Mouse (Mus musculus) limb, embryonic 14.5 days (tissue): Measurements from ENCODE around the gene Lipk. TPM values are rescaled to one million over a fixed set of nuclear protein-coding genes. Genes with fewer than 3 reads are reported as not detected.

ENCODE experiments used
- ATAC-seq: fragments of 200-750 bp; cut with Nextera tagmentation; 2 replicates; pipeline ENCODE4 v1.8.0; 2017; ENCODE audit warnings: low read depth, moderate number of reproducible peaks, moderate TSS enrichment; ENCODE audit not compliant: low FRiP score
- DNase-seq: peaks from one replicate; pipeline ENCODE4 v3.0.0-alpha.2; 2015; ENCODE audit warnings: low spot score
- H3K27ac ChIP-seq: fragments of 300-500 bp; sonication (generic); replicated peaks from 2 replicates; pipeline ENCODE4 v1.5.1; 2014; ENCODE audit warnings: low read depth, mild to moderate bottlenecking, low read length, moderate library complexity, mixed read lengths
- H3K27me3 ChIP-seq: fragments of 300-500 bp; sonication (generic); 2 replicates; pipeline ENCODE4 v1.6.1; 2014; ENCODE audit warnings: low read length, mixed read lengths; ENCODE audit not compliant: control insufficient read depth, insufficient read depth
- H3K36me3 ChIP-seq: fragments of 300-500 bp; sonication (generic); 2 replicates; pipeline ENCODE4 v1.6.1; 2014; ENCODE audit warnings: mild to moderate bottlenecking, low read length, moderate library complexity, mixed read lengths; ENCODE audit not compliant: control insufficient read depth, insufficient read depth
- H3K4me1 ChIP-seq: fragments of 300-500 bp; sonication (generic); 2 replicates; pipeline ENCODE4 v1.6.1; 2014; ENCODE audit warnings: antibody characterized with exemption, low read length, mixed read lengths; ENCODE audit not compliant: control insufficient read depth, insufficient read depth
- H3K4me2 ChIP-seq: fragments of 300-500 bp; sonication (generic); replicated peaks from 2 replicates; pipeline ENCODE4 v1.6.1; 2014; ENCODE audit warnings: low read depth, mild to moderate bottlenecking, low read length, moderate library complexity; ENCODE audit not compliant: severe bottlenecking
- H3K4me3 ChIP-seq: fragments of 300-500 bp; sonication (generic); replicated peaks from 2 replicates; pipeline ENCODE4 v1.5.1; 2014; ENCODE audit warnings: low read length
- H3K9ac ChIP-seq: fragments of 300-500 bp; sonication (generic); 2 replicates; pipeline ENCODE4 v1.6.1; 2014; ENCODE audit warnings: mild to moderate bottlenecking, low read depth, low read length, moderate library complexity; ENCODE audit not compliant: severe bottlenecking
- H3K9me3 ChIP-seq: fragments of 300-500 bp; sonication (generic); 2 replicates; pipeline ENCODE4 v1.6.1; 2016; ENCODE audit warnings: low read length; ENCODE audit not compliant: control insufficient read depth
- POLR2A ChIP-seq: fragments of 200-500 bp; IDR thresholded peaks from 2 replicates; pipeline ENCODE4 v1.8.0; 2012; ENCODE audit warnings: inconsistent platforms, mild to moderate bottlenecking, moderate library complexity, borderline replicate concordance; ENCODE audit not compliant: insufficient read depth, insufficient read length; ENCODE audit errors: extremely low read depth
- WGBS: fragments of 180-500 bp; shearing (Covaris S2); extraction: QIAGEN DNeasy Blood & Tissue Kit; methylation state at CpG from one replicate; pipeline ENCODE4 v1.1.7; 2014; 5-methylcytosine and 5-hydroxymethylcytosine counted together
- polyA plus RNA-seq, 2 experiments: library from polyadenylated mRNA; depleted of rRNA in 1 of 2; stranded (reverse) in 1 of 2; unstranded in 1 of 2; fragments of >200 nt; fragmentation: Nextera tagmentation in 1 of 2; extraction: Ambion mirVana in 1 of 2; gene quantifications; 2 replicates each; pipeline versions ENCODE4 v1.2.1 to v1.2.3; 2012 to 2014

Lipk gene
- polyA plus RNA-seq (2012; rRNA removed) (0.59 and 0.73 TPM in 2 replicates), polyA plus RNA-seq (2014; fragmentation: Nextera tagmentation; extraction: Ambion mirVana) (0.95 and 1.8 TPM in 2 replicates)

DNA sequence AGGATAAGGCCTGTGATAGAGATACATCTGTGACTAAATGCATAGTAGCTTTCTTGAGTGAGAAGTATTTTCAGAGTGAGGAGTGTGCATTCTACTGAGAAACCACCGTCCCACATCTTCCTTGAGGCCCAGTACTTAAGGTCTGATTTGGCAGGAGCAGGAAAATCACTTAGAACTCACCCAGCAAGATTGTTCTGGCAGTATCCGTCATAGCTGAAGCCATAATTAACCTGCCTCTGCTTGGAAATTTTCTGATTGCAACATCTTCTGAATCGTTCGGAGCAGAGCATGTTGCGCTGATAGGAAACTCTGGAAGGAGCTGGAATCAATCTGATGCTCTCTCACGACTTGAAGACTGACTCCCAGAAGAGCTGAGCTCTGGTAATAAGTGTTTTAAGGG, at the start of gene Lipk:
Gene Lipk, plus strand, starts transcription at position 289 of the 400 bp plus-strand sequence.
- Histone ChIP-seq H3K4me1 (no peaks in the 10 kb centered on the region), H3K9me3 (no peaks in the 10 kb centered on the region), H3K36me3 (no peaks in the 10 kb centered on the region), H3K27ac (no peak within 1 kb of the TSS), H3K27me3 (no peaks in the 10 kb centered on the region), H3K4me3 (no peak within 1 kb of the TSS), H3K9ac (no peak within 1 kb of the TSS), H3K4me2 (no peak within 1 kb of the TSS)
- ATAC-seq (no peak), DNase-seq (peak; percentile 6)
- 78% methylated on average over 6 of the region's 6 CpGs for WGBS
- no peak for TF ChIP-seq POLR2A

DNA sequence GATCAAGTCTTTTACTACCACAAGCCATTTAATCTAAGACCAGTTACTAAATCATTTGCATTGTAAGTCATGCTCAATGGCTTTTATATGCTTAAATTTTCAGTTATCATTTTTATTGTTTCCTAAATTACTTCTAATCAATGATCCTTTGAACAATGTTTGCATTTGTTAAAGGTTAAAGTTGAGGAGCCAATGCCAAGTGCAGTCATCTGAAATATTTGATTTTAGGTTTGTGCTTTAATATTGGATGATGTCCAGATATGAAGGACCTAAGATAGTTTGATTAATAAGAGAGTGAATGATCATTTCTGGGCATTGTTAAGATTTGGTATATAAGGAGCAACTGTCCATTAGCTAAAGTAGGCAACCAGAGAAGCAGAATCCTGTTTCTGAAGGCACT, 47.2 kb upstream of the Lipk start, which contains the start of gene Lipf:
Gene Lipf, plus strand, starts transcription at position 301 of the 400 bp plus-strand sequence.
- H3K4me2 ChIP-seq, result no peak within 1 kb of the TSS
- H3K27ac ChIP-seq, result no peak within 1 kb of the TSS
- no peak for TF ChIP-seq POLR2A
- H3K27me3 ChIP-seq, result no peaks in the 10 kb centered on the region
- ATAC-seq (no peak), DNase-seq (no peak)
- no peaks in the 10 kb centered on the region for H3K4me1 ChIP-seq
- H3K36me3 ChIP-seq, result no peaks in the 10 kb centered on the region
- H3K9me3 ChIP-seq, result no peaks in the 10 kb centered on the region
- no peak within 1 kb of the TSS for H3K9ac ChIP-seq
- H3K4me3 ChIP-seq, result no peak within 1 kb of the TSS

GRCm38 (mm10) chr19:33979007-33979406, 29.1 kb upstream of the Lipk start:
- TF ChIP-seq POLR2A, result no peak
- ATAC-seq, result no peak; the same call in 1 of the 2 replicates
- 52% methylated on average over 3 of the region's 3 CpGs for WGBS
- Histone ChIP-seq H3K36me3 (no peaks in the 10 kb centered on the region), H3K27ac (no peak overlapping the region), H3K27me3 (no peaks in the 10 kb centered on the region), H3K4me3 (no peak overlapping the region), H3K4me1 (no peaks in the 10 kb centered on the region), H3K9ac (no peak overlapping the region), H3K9me3 (no peaks in the 10 kb centered on the region), H3K4me2 (no peak overlapping the region)
- peak; percentile 60 for DNase-seq

- no peak overlapping the region for H3K27ac ChIP-seq
- no peaks in the 10 kb centered on the region for H3K9me3 ChIP-seq
- H3K4me3 ChIP-seq, result no peak overlapping the region
- WGBS, result 34% methylated on average over 3 of the region's 3 CpGs
- TF ChIP-seq POLR2A, result no peak
- H3K4me2 ChIP-seq, result no peak overlapping the region
- no peaks in the 10 kb centered on the region for H3K4me1 ChIP-seq
- ATAC-seq, result no peak
- H3K36me3 ChIP-seq, result no peaks in the 10 kb centered on the region
- H3K9ac ChIP-seq, result no peak overlapping the region
- H3K27me3 ChIP-seq, result no peaks in the 10 kb centered on the region
- no peak for DNase-seq
These were observed 25.0 kb upstream of the Lipk start for GRCm38 (mm10) chr19:33983043-33983442.

- no peak for TF ChIP-seq POLR2A
- no peaks in the 10 kb centered on the region for H3K27me3 ChIP-seq
- H3K9ac ChIP-seq, result no peak overlapping the region
- ATAC-seq, result no peak
- DNase-seq, result no peak
- no peaks in the 10 kb centered on the region for H3K36me3 ChIP-seq
- no peaks in the 10 kb centered on the region for H3K9me3 ChIP-seq
- 74% methylated on average over 11 of the region's 11 CpGs for WGBS
- H3K27ac ChIP-seq, result no peak overlapping the region
- no peak overlapping the region for H3K4me3 ChIP-seq
- no peak overlapping the region for H3K4me2 ChIP-seq
- no peaks in the 10 kb centered on the region for H3K4me1 ChIP-seq
These were observed 13.5 kb downstream of the Lipk start for GRCm38 (mm10) chr19:34021440-34022172.
